Mouse (Mus musculus) hindbrain, postnatal 0 days (tissue): ENCODE results near the gene Mup19. TPM values are rescaled to one million over a fixed set of nuclear protein-coding genes. Genes with fewer than 3 reads are reported as not detected.
"Not testable (repeated sequence)": the region's sequence is repeated elsewhere in the genome, so short reads cannot be mapped to it uniquely, and the experiment has no call there.

Experiments used
- ATAC-seq: fragments of 200-750 bp; cut with Nextera tagmentation; 2 replicates; pipeline ENCODE4 v1.8.0; 2017; ENCODE audit warnings: mild to moderate bottlenecking, moderate TSS enrichment, moderate library complexity
- DNase-seq: peaks from one replicate; pipeline ENCODE4 v3.0.0-alpha.2; 2015; ENCODE audit warnings: low spot score
- H3K27ac ChIP-seq: fragments of 300-500 bp; sonication (generic); 2 replicates; pipeline ENCODE4 v1.5.1; 2014; ENCODE audit warnings: mild to moderate bottlenecking
- H3K27me3 ChIP-seq: fragments of 300-500 bp; sonication (generic); 2 replicates; pipeline ENCODE4 v1.6.1; 2014; ENCODE audit warnings: low read length, mixed read lengths; ENCODE audit not compliant: insufficient read depth
- H3K36me3 ChIP-seq: fragments of 300-500 bp; sonication (generic); 2 replicates; pipeline ENCODE4 v1.6.1; 2014; ENCODE audit warnings: low read length, mixed read lengths; ENCODE audit not compliant: insufficient read depth
- H3K4me1 ChIP-seq: fragments of 300-500 bp; sonication (generic); 2 replicates; pipeline ENCODE4 v1.6.1; 2014; ENCODE audit warnings: antibody characterized with exemption, low read length, mixed read lengths; ENCODE audit not compliant: insufficient read depth
- H3K4me2 ChIP-seq: fragments of 300-500 bp; sonication (generic); 2 replicates; pipeline ENCODE4 v1.6.1; 2014; ENCODE audit warnings: low read depth, mild to moderate bottlenecking, low read length, moderate library complexity, mixed read lengths
- H3K4me3 ChIP-seq: fragments of 300-500 bp; sonication (generic); 2 replicates; pipeline ENCODE4 v1.5.1; 2014; ENCODE audit warnings: low read length
- H3K9ac ChIP-seq: fragments of 300-500 bp; sonication (generic); replicated peaks from 2 replicates; pipeline ENCODE4 v1.6.1; 2014; ENCODE audit warnings: mild to moderate bottlenecking, low read length, moderate library complexity, mixed read lengths
- H3K9me3 ChIP-seq: fragments of 300-500 bp; sonication (generic); 2 replicates; pipeline ENCODE4 v1.6.1; 2016; ENCODE audit warnings: low read length, mixed read lengths
- CTCF ChIP-seq: IDR thresholded peaks from 2 replicates; pipeline ENCODE4 v1.5.1; 2016; ENCODE audit warnings: antibody characterized with exemption, control low read depth, low read depth
- WGBS: fragments of 180-500 bp; shearing (Covaris S2); extraction: QIAGEN DNeasy Blood & Tissue Kit; methylation state at CpG from one replicate; pipeline ENCODE4 v1.1.7; 2014; 5-methylcytosine and 5-hydroxymethylcytosine counted together
- polyA plus RNA-seq: library from polyadenylated mRNA; unstranded; fragments of >200 nt; fragmentation: Nextera tagmentation; extraction: Ambion mirVana; gene quantifications from 2 replicates; pipeline ENCODE4 v1.2.1, GENCODE M21; 2015
- total RNA-seq: library from RNA; depleted of rRNA; stranded (reverse); fragments of >200 nt; gene quantifications from 2 replicates; pipeline ENCODE4 v1.2.3, GENCODE M21; 2014; rRNA removed

The Mup19 gene
- total RNA-seq (not detected in 2 replicates), polyA plus RNA-seq (not detected in 2 replicates)

DNA sequence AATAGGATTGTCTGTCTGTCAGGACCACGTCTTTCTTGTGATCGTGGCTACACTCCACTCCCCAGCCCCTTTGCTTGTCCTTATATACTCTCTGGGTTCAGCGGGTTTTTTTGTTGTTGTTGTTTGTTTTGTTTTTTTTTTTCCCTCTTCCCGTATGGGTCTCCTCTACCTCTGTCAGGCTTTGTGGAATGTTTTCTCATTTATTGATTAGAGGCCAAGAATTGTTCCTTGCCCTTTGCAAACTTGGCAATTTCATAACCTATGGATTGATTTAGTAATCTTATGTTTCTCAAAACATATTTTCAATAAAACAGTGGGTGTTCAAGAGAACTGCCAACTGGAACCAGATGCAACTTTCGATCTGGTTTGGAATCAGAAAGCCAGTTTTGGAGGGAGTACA lies at the start of gene Mup19:
Mup19 (minus strand) TSS at position 101 of the 400 bp plus-strand sequence.
- not testable (repeated sequence) for H3K4me3 ChIP-seq, ATAC-seq, H3K4me1 ChIP-seq, H3K27me3 ChIP-seq, DNase-seq, H3K9me3 ChIP-seq, H3K36me3 ChIP-seq, H3K27ac ChIP-seq, H3K9ac ChIP-seq, H3K4me2 ChIP-seq
- WGBS = 82% methylated on average over 1 of the region's 5 CpGs

DNA sequence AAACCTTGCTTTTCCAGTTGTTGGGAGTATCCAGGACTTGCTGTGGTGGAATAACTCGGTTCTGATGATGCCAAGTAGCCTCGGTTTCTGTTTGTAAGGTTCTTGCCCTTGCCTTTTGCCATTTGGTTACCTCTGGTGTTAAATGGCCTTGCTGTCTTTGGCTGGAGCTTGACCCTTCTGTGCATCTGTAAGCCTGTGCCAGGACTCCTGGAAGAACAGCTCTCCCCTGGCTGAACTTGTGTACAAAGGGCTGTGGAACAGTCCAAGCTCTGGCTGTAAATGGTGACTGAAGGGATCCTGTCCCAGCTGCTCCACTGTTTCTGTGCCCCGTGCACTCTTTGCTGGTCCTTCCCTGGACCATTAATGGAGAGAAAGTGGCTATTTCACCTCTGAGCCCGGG lies 47.1 kb upstream of the Mup19 start:
- no peak for TF ChIP-seq CTCF
- ATAC-seq (no peak), DNase-seq (no peak)
- H3K36me3 ChIP-seq = no peaks in the 10 kb centered on the region
- no peak overlapping the region for H3K27ac ChIP-seq
- H3K9me3 ChIP-seq = no peaks in the 10 kb centered on the region
- H3K4me2 ChIP-seq = no peak overlapping the region
- no peak overlapping the region for H3K9ac ChIP-seq
- no peaks in the 10 kb centered on the region for H3K4me1 ChIP-seq
- H3K4me3 ChIP-seq = no peak overlapping the region
- no peaks in the 10 kb centered on the region for H3K27me3 ChIP-seq
- 75% methylated on average over 4 of the region's 4 CpGs for WGBS

DNA sequence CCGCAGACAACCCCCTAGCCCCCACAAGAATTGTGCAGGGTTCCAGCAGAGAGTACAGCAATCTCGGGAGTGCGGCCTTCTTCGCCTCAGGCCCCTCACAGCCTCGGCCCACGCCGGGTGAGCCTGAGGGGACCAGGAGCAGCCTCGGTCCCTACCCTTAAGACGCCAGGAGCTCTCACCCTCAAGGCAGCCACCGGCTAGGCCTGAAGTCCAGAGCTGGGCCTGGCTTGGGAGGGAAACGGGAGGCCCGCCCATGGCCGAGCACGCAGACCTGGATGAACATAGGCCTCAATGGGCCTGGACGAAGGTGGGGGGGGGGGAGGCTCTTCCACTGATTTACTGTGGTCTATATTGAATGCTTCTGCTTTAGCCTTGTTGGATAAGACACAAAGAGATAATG lies 41.1 kb upstream of the Mup19 start:
- Histone ChIP-seq H3K4me1 (no peaks in the 10 kb centered on the region), H3K27me3 (no peaks in the 10 kb centered on the region), H3K9me3 (peaks cover 6% of the 10 kb centered on the region; the same call in 1 of the 2 replicates), H3K4me3 (no peak overlapping the region), H3K27ac (no peak overlapping the region), H3K9ac (no peak overlapping the region), H3K4me2 (no peak overlapping the region), H3K36me3 (no peaks in the 10 kb centered on the region)
- WGBS = 93% methylated on average over 15 of the region's 15 CpGs
- 0 out of 2 replicates have a peak, but pooled peaks have one; percentile 15 for ATAC-seq
- no peak for DNase-seq
- no peak for TF ChIP-seq CTCF

DNA sequence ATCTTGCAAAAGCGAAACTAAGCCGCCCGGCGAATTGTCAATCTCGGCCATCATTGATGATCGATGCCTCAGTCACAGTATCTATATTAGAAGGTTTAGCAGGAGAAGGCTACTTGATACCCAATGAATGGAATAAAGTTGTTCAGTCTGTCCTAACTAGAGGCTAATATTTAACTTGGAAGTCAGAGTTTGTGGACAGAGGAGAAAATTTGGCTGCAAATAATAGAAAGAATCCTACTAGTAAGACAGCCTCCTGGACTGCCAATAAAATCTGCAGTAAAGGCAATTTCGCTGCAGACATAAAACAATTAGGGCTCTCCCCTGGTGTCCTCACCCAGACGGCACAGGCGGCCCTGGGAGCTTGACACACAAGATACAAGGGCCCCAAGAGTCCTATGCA lies 40.5 kb upstream of the Mup19 start:
- not testable (repeated sequence) for H3K36me3 ChIP-seq, DNase-seq, H3K27me3 ChIP-seq, H3K9ac ChIP-seq, H3K9me3 ChIP-seq, ATAC-seq, H3K4me3 ChIP-seq, H3K4me2 ChIP-seq, H3K27ac ChIP-seq, H3K4me1 ChIP-seq
- WGBS = 94% methylated on average over 9 of the region's 9 CpGs

DNA sequence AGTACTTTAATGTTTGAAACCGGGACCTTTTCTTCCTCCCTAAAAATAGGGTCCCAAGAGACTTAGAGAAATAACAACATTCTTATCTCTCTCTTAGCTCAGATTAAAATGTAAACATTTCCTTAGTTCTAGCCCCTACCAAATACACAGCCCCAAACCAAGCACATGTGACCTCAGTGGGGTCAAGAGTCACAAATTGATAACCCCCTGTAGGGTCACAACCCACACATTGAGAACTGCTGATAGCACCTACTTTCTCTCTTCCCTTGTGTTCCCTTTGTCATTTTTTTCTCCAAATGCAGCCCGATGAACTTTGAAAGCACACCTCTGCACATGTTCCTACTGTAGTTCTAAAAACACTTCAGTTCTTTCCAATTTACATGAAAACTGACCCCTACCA lies 33.5 kb upstream of the Mup19 start:
- no peak for ATAC-seq
- H3K4me2 ChIP-seq = no peak overlapping the region
- WGBS = 84% methylated on average over 2 of the region's 2 CpGs

DNA sequence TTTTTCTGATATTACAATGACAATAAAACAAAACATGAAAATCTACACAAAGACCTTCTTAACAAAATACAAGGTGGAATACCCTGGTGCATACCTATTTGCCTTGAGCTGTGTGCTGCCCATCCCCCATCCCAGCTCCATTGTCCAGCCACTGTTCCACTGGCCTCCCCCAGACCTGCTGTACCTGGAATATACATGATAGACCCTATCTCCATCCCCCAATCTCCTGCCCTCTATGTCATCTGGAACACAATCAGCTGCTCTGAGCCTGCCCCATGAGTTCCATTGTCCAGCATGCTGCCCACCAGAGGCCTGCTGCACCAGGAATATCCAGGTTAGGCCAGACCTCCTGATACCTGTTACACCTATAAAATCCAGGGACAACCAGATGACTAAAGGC lies 31.4 kb upstream of the Mup19 start:
- Histone ChIP-seq H3K27me3 (no peaks in the 10 kb centered on the region), H3K4me3 (no peak overlapping the region), H3K4me1 (no peaks in the 10 kb centered on the region), H3K36me3 (no peaks in the 10 kb centered on the region), H3K4me2 (no peak overlapping the region), H3K9ac (no peak overlapping the region), H3K9me3 (no peaks in the 10 kb centered on the region), H3K27ac (no peak overlapping the region)
- DNase-seq (no peak), ATAC-seq (no peak)
- TF ChIP-seq CTCF = no peak

More for the DNA sequence above, 33.5 kb upstream of the Mup19 start:
- Histone ChIP-seq H3K9me3 (no peaks in the 10 kb centered on the region), H3K27ac (no peak overlapping the region), H3K9ac (no peak overlapping the region), H3K4me1 (no peaks in the 10 kb centered on the region), H3K27me3 (no peaks in the 10 kb centered on the region), H3K4me3 (no peak overlapping the region), H3K36me3 (no peaks in the 10 kb centered on the region)
- no peak for TF ChIP-seq CTCF
- DNase-seq = no peak

DNA sequence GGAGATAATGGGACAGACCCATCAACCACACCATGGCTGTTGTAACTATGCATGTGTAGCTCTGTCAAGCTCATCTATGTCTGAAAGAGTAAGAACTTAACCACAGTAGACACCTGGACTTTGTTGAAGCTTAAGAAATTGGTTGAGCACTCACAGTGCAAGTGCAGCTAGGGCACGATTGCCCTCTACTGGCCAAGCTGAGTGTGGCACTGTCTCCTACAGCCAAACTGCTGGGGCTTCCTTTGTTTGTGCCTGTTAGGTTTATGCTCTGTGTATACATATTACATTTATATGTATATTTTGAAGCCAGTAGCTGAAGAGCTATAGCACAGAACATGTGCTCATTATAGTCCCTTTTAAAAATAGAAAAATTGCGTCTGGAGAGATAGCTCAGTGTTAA lies 29.1 kb upstream of the Mup19 start:
- not testable (repeated sequence) for H3K9me3 ChIP-seq, ATAC-seq, H3K27ac ChIP-seq, H3K27me3 ChIP-seq, H3K9ac ChIP-seq, H3K36me3 ChIP-seq, H3K4me1 ChIP-seq, H3K4me2 ChIP-seq, H3K4me3 ChIP-seq
- WGBS = 22% methylated on average over 2 of the region's 2 CpGs
- TF ChIP-seq CTCF = peak; percentile 90
- peak; percentile 70 for DNase-seq

DNA sequence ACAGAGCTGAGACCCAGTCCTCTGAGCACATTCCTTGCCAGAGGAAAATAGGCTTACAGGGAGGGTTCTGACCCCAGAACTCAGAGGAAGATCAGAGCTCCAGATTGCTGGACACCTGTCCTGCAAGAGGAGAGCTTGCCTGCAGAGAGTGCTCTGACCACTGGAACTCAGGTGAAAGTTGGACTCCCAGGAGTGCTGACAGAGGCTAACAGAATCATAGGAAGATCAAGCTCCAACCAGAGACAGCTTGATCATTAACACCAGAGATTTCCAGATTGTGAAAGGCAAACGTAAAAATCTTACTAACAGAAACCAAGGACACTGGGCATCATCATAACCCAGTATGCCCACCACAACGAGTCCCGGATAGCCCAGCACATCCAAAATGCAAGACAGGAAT lies 26.9 kb upstream of the Mup19 start:
- H3K4me1 ChIP-seq, DNase-seq: not testable (repeated sequence)

DNA sequence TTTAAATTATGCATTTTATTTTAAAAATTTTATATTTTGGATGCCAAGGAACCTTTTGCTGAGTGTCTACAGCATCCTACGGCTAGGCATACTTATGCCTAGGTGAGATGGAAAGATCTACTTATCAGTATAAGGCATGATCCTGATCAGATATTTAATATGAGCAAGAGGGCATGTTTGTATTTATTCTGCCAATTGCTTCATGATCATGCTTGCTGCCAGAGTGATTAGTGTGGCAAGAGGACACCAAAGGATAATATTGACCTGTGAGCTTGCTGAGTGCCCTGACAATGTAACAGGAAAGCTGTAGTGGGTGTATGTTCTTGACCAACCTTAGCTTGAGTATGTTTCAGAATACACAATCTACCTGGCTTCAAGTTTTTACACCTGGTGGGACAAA lies 7.6 kb upstream of the Mup19 start:
- not testable (repeated sequence) for H3K4me1 ChIP-seq, H3K27me3 ChIP-seq, DNase-seq, H3K9me3 ChIP-seq, H3K9ac ChIP-seq, H3K27ac ChIP-seq, H3K4me2 ChIP-seq, ATAC-seq, H3K36me3 ChIP-seq, H3K4me3 ChIP-seq
- 88% methylated on average over 1 of the region's 1 CpGs for WGBS

More for the DNA sequence above, 26.9 kb upstream of the Mup19 start:
- H3K9me3 ChIP-seq, H3K27me3 ChIP-seq, H3K9ac ChIP-seq, H3K27ac ChIP-seq, H3K36me3 ChIP-seq, ATAC-seq, H3K4me3 ChIP-seq, H3K4me2 ChIP-seq: not testable (repeated sequence)
- 90% methylated on average over 3 of the region's 3 CpGs for WGBS

DNA sequence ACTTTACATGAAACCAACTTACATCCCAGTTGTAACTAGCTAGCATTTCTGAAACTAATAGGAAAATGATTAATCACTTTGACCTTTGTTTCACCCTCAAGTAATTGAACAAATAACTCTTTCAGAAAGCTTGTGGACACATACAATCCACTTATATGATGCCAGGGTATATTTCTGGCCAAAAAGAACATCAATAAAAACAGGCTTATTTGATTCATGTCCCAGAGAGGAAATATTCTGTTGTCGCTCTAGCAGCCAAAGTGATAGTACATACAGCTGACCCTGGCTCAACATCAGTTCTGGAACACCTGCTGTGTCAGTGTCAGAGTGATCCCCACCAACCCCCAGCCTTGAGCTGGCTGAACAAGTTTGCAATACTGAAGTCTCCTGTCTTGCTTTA lies 2.2 kb upstream of the Mup19 start:
- not testable (repeated sequence) for H3K27me3 ChIP-seq, H3K9me3 ChIP-seq, DNase-seq, H3K27ac ChIP-seq, H3K4me3 ChIP-seq, ATAC-seq, H3K36me3 ChIP-seq, H3K9ac ChIP-seq, H3K4me1 ChIP-seq, H3K4me2 ChIP-seq
- WGBS = 78% methylated on average over 1 of the region's 1 CpGs
